Mouse (Mus musculus) liver, embryonic 14.5 days (tissue): Measurements from ENCODE around the gene Fam198a.

Experiments used
- CTCF ChIP-seq: IDR thresholded peaks from 2 replicates; pipeline ENCODE4 v1.5.1; 2016; ENCODE audit warnings: antibody characterized with exemption, low read depth, control low read depth
- EP300 ChIP-seq: IDR thresholded peaks from 2 replicates; pipeline ENCODE4 v1.6.1; 2016; ENCODE audit warnings: antibody characterized with exemption, low read depth

DNA sequence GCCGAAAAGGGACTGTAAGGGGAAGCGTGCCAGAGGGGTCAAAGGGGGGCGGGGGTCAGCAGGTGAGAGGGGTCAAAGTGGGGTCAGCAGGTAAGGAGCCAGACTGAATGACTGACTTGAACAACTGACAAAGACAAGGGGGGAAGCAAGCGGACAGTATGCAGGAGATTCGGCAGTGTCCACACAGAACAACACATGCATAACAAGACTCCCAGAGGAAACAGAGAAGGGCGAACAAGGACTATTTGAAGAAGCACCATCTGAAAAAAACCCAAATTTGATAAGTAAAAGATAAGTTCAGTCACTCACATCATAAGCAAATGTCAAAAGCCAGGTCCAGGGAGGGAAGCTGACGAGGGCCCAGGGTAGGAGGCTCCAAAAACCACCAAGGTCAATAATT is 23.1 kb upstream of the Fam198a start:
- TF ChIP-seq CTCF (no peak), EP300 (no peak)
